8 mouse cellular contexts compared by ENCODE assay signal in the genomic region with DNA sequence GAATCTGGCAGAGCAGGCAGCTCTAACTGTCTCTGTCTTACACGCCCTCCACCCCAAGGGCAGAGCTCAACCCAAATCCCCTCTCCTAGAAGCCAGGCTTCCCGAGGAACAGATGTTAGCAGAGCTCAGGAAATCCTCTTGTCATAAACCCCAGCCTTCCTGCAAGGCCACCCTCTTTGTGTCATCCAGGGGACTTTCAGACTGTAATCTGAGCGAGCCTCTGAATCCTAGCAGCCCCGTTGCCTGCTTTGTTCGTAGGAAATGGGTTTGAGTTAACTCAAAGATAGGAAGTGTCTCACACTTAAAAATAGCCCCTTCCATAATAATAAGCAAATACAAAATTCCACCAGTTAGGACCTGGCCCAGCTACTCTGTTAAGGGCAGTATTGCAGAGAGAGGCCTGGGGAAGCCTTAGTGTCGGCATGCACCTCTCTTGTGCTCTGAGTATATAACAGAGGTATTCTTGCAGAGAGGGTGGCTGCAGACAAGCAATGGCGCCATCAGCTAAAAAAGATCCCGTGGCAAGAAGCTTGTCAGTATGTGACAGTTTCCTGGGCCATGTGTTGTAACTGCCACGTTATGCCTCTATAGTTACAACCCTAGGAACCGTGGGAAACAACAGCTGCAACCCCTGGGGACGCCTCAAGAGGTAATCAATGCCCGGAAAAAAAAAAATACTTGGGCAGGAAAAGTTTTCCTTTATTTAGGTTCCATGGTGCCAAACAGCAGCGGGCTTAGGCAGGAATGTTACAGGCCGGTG. TPM values are rescaled to one million over a fixed set of nuclear protein-coding genes. Genes with fewer than 3 reads are reported as not detected.
DNase-seq lines count a peak whose midpoint lies in the region; ATAC-seq and TF ChIP-seq lines count a peak whose summit lies in the region.

No protein-coding gene starts in this region.

- DNase-seq in layer of hippocampus, adult 2 months (ENCODE audit: low spot score in 2 of 2): no peak
- no peak for DNase-seq in layer of hippocampus, adult 9-10 months (ENCODE audit: low spot score)
- DNase-seq in embryonic facial prominence, embryonic 14.5 days (ENCODE audit: low spot score): peak; percentile 84
- peak; percentile 63 for DNase-seq in kidney, postnatal 10 days
- peak; percentile 71 for DNase-seq in retina, adult 2 months (ENCODE audit: low read depth, low spot score)
- DNase-seq in layer of hippocampus, postnatal 10 days (ENCODE audit: low spot score in 2 of 2): no peak
- DNase-seq in frontal cortex, postnatal 14 days (ENCODE audit: low spot score in 2 of 2): no peak
- no peak for DNase-seq in cerebellum, postnatal 14 days

- H3K9ac ChIP-seq in embryonic facial prominence, embryonic 14.5 days (ENCODE audit: low read depth, low read length): no peak overlapping the region

- ATAC-seq in embryonic facial prominence, embryonic 14.5 days (ENCODE audit: low read depth): peak; percentile 62

- H3K36me3 ChIP-seq in embryonic facial prominence, embryonic 14.5 days (ENCODE audit: control insufficient read depth, insufficient read depth, low read length): no peaks in the 10 kb centered on the region

- no peaks in the 10 kb centered on the region for H3K27me3 ChIP-seq in embryonic facial prominence, embryonic 14.5 days (replicated peaks; ENCODE audit: control insufficient read depth, insufficient read depth, low read length)

- H3K27ac ChIP-seq in layer of hippocampus, adult 2 months: peak overlapping the region; percentile 33; the same call in 1 of the 2 replicates
- H3K27ac ChIP-seq in embryonic facial prominence, embryonic 14.5 days (replicated peaks; ENCODE audit: low read depth, low read length): peak overlapping the region; percentile 61

- no peaks in the 10 kb centered on the region for H3K9me3 ChIP-seq in embryonic facial prominence, embryonic 14.5 days (ENCODE audit: control insufficient read depth, low read length)

- H3K4me1 ChIP-seq in embryonic facial prominence, embryonic 14.5 days (ENCODE audit: control insufficient read depth, insufficient read depth, low read length): peaks cover 22% of the 10 kb centered on the region

- H3K4me2 ChIP-seq in embryonic facial prominence, embryonic 14.5 days (ENCODE audit: low read depth, low read length): no peak overlapping the region

- 13% methylated on average over 14 of the region's 14 CpGs for WGBS in embryonic facial prominence, embryonic 14.5 days

- no peak for TF ChIP-seq CTCF in layer of hippocampus, adult 2 months (conservative IDR thresholded peaks at IDR 0.05)

- H3K4me3 ChIP-seq in layer of hippocampus, adult 2 months: no peak overlapping the region
- no peak overlapping the region for H3K4me3 ChIP-seq in embryonic facial prominence, embryonic 14.5 days (ENCODE audit: low read depth, low read length)

RNA-seq across cellular contexts. Expression of a gene that starts 17.1 kb away (rescaled TPM):
- 10 to 100 TPM; 25.2 to 25.8 TPM for total RNA-seq in layer of hippocampus, adult 2 months (2021)
- polyA plus RNA-seq in embryonic facial prominence, embryonic 14.5 days (2014; fragmentation: Nextera tagmentation; extraction: Ambion mirVana): 2.2 TPM in 1 of 2 replicates, not detected in the other
- total RNA-seq in layer of hippocampus, postnatal 10 days (2021): 10 to 100 TPM in 1 of 2 experiments, 1 to 10 TPM in 1; 9.6 to 11.5 TPM

RNA-seq across cellular contexts. Expression of a gene that starts 48.8 kb away (rescaled TPM):
- total RNA-seq in layer of hippocampus, adult 2 months (2021): 10 to 100 TPM; 62.3 to 66.3 TPM
- 13.8 and 14.4 TPM in 2 replicates for polyA plus RNA-seq in embryonic facial prominence, embryonic 14.5 days (2014; fragmentation: Nextera tagmentation; extraction: Ambion mirVana)
- 10 to 100 TPM; 41.6 to 46.4 TPM for total RNA-seq in layer of hippocampus, postnatal 10 days (2021)

Comparison
In these comparisons a context has a peak if more than half of its experiments do, and no peak if none do; other contexts are left out.
1. DNase-seq: peak in embryonic facial prominence, embryonic 14.5 days (single experiment), kidney, postnatal 10 days (single experiment) and retina, adult 2 months (single experiment); none in layer of hippocampus, adult 2 months (0 of 2), layer of hippocampus, adult 9-10 months (single experiment), layer of hippocampus, postnatal 10 days (0 of 2), frontal cortex, postnatal 14 days (0 of 2) and cerebellum, postnatal 14 days (0 of 2).